Mouse (Mus musculus) bone marrow macrophage, adult 2 months (primary cell): ENCODE results near the gene AI837181. TPM values are rescaled to one million over a fixed set of nuclear protein-coding genes. Genes with fewer than 3 reads are reported as not detected.

Experiments used
- H3K27ac ChIP-seq: 2 replicates; pipeline ENCODE4 v1.5.1; 2012; ENCODE audit warnings: low read depth, low read length; ENCODE audit not compliant: insufficient read depth
- H3K4me1 ChIP-seq: 2 replicates; pipeline ENCODE4 v1.6.1; 2012; ENCODE audit warnings: low read length; ENCODE audit not compliant: control insufficient read depth, insufficient read depth
- H3K4me3 ChIP-seq: 2 replicates; pipeline ENCODE4 v1.5.1; 2012; ENCODE audit warnings: mild to moderate bottlenecking, low read length, moderate library complexity; ENCODE audit not compliant: insufficient read depth
- CTCF ChIP-seq: IDR thresholded peaks from 2 replicates; pipeline ENCODE4 v1.5.1; 2012; ENCODE audit warnings: low read depth, mild to moderate bottlenecking, low read length, moderate library complexity
- POLR2A ChIP-seq: IDR thresholded peaks from 2 replicates; pipeline ENCODE4 v1.6.1; 2012; ENCODE audit warnings: mild to moderate bottlenecking, low read depth, low read length, borderline replicate concordance
- polyA plus RNA-seq: library from polyadenylated mRNA; stranded (reverse); fragments of >200 nt; gene quantifications from 2 replicates; pipeline ENCODE4 v1.2.4, GENCODE M21; 2012; ENCODE audit not compliant: missing spikeins, insufficient read depth, insufficient read length

The AI837181 gene
- polyA plus RNA-seq, 1 experiment, result 47.5 TPM

DNA sequence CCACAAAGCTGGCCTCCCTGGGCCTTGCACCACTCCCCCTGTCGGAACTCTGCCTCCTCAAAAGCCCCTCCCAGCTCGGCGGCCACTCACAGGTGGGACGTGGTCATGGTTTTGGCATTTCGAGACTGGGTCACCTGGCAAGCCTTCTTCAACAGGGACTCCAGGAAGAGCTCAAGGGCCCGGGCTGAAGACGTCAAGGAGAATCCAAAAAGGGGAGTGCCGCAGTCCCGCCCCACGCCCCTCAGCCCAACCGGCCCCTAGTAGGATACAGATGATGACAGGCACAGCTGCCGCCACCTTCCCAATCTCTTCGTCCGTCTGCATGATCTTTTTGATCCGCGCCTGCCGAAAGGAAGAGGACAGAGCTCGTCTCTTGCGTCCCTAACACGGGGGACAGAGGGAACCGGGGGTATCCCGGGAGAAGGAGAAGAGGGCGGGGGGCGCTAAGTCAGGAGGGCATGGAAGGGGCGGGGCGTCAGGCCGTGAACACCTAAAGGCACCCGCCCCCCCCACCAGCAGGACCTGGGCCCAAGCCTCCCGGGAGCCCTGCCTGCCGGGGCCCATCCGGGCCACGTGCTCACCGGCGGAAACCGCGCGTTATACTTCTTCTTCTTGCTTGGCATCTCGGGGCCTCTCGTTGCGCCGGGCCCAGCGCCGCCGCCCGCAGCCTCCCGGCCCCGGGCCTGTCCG is 707 bp upstream of the AI837181 start:
- Histone ChIP-seq H3K4me3 (peak overlapping the region; percentile 92), H3K27ac (peak overlapping the region; percentile 69), H3K4me1 (peaks cover 16% of the 10 kb centered on the region; the same call in 1 of the 2 replicates)
- no peak for TF ChIP-seq POLR2A
- TF ChIP-seq CTCF, result no peak

DNA sequence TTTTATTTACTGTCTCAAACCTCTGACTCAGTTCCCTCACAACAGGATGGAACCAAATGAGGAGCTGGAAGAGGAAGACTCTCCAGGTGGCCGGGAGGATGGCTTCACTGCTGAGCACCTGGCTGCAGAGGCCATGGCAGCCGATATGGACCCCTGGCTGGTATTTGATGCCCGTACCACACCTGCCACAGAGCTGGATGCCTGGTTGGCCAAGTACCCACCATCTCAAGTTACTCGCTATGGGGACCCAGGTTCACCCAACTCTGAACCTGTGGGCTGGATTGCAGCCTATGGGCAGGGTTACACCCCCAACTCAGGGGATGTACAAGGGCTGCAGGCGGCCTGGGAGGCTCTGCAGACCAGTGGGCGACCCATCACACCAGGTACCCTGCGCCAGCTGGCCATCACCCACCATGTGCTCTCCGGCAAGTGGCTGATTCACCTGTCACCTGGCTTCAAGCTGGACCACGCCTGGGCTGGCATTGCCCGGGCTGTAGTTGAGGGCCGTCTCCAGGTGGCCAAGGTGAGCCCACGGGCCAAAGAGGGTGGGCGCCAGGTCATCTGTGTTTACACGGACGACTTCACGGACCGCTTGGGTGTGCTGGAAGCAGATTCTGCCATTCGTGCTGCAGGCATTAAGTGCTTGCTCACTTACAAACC is 1.1 kb downstream of the AI837181 start:
- peak overlapping the region; percentile 79 for H3K27ac ChIP-seq
- TF ChIP-seq CTCF (no peak), POLR2A (no peak)
- peak overlapping the region; percentile 98 for H3K4me3 ChIP-seq
- peaks cover 16% of the 10 kb centered on the region; the same call in 1 of the 2 replicates for H3K4me1 ChIP-seq

DNA sequence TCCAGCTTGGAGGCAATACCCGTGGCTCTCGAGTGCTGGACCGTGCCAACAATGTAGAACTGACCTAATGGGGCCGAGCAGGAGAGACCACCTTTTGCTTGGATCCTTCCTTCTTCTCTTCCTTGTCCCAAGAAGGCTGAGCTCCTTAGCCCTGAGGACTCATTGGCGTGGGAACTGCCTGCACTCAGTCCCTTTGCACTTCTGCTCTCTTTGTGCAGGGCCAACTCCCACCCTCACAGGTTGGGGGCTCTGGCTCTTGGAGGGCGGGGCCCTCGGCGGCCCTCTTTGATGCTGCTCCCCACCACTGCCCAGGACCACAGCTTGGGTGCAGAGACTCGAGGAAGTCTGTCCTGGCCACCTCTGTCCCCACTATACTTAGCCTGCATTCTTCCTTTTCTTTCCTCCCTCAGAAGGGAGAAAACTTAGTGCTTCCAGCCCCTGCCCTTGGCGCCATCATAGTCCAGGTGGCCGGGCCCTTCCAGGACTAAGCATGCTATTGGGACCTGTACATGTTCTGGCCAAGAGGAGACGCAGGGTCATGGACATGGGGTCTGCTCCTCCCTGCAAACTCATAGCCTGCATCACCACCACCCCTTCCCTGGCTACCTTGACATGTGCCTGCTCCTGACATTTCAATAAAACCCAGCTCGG is 1.8 kb downstream of the AI837181 start:
- Histone ChIP-seq H3K27ac (no peak overlapping the region), H3K4me1 (peaks cover 16% of the 10 kb centered on the region; the same call in 1 of the 2 replicates), H3K4me3 (no peak overlapping the region)
- TF ChIP-seq POLR2A (no peak), CTCF (no peak)

DNA sequence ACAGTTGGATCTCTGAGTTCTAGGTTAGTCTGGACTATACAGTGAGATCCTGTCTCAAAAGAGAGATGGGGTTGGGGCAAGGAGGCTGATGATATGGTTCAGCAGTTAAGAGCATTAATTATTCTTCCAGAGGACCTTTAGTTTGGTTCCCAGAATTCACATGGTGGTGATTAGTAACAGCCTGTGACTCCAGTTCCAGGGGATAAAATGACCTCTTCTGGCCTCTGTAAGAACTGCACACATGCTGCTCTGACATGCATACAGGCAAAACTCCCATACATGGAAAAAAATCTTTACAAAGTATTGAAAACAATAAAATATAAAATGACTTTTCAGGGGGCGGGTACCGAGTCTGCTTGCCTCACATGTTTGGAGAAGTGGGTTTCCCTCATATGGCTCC is 3.1 kb downstream of the AI837181 start:
- H3K27ac ChIP-seq, result no peak overlapping the region
- H3K4me1 ChIP-seq, result peaks cover 26% of the 10 kb centered on the region
- H3K4me3 ChIP-seq, result no peak overlapping the region
- no peak for TF ChIP-seq POLR2A
- no peak for TF ChIP-seq CTCF

DNA sequence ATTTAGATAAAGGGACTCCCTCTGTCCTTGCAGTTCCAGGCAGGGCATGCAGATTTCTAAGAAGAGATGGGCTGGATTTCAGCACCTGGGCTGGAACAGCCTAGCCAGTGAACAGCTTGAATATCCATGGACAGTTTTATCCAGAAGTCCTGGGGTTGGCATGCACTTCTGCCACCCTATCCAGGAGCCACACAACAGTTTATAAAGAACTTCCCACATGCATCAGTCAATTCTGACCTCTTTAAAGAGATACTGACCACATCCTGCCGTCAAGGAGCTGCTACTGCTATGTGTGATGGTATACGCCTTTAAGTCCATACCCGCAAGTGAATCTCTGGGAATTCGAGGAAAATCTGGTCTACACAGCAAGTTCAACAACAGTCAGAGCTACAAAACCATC is 4.3 kb downstream of the AI837181 start:
- Histone ChIP-seq H3K4me1 (peaks cover 31% of the 10 kb centered on the region), H3K27ac (no peak overlapping the region), H3K4me3 (no peak overlapping the region)
- TF ChIP-seq CTCF (no peak), POLR2A (no peak)

DNA sequence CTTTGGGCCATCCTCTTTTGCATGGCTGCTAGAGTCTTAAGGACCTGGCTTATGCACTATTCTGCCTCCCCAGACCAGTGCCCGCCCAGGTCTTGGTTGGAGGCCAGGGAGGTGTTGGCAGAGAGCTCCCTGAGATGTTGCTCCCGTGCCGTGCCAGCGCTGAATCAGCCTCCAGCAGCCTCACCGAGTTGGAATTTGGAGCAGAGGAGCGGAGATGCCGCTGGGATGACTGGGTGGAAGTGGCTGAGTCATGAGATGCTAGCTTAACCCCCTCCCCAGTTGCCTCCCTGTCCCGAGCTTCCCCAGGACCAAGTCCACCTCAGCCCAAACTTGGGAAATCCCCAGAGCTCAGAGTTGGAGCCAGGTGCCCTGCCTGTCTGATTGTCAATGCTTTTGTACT is 4.9 kb downstream of the AI837181 start:
- Histone ChIP-seq H3K4me3 (no peak overlapping the region), H3K4me1 (peaks cover 31% of the 10 kb centered on the region), H3K27ac (no peak overlapping the region)
- TF ChIP-seq POLR2A (no peak), CTCF (no peak)

DNA sequence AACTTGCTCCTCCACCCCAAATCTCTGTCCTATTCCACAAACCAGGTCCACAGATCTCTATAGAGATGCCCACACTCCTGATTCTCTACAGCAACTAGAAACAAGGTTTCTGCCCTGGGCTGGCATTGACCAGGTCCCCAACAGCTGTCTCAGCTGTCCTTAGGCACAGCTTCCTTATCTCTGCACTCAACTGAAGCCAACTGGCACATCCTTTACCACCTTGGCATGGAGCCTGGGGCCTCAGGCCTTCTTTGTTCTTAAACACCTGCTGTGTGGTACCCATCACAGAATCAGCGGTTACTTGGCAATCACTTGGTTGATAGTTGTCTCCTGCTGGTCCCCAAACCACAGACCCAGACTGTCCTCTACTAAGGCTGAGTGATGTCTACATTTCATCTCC is 5.5 kb downstream of the AI837181 start:
- TF ChIP-seq POLR2A, result no peak
- TF ChIP-seq CTCF, result no peak
- peaks cover 31% of the 10 kb centered on the region for H3K4me1 ChIP-seq
- no peak overlapping the region for H3K27ac ChIP-seq
- H3K4me3 ChIP-seq, result no peak overlapping the region

DNA sequence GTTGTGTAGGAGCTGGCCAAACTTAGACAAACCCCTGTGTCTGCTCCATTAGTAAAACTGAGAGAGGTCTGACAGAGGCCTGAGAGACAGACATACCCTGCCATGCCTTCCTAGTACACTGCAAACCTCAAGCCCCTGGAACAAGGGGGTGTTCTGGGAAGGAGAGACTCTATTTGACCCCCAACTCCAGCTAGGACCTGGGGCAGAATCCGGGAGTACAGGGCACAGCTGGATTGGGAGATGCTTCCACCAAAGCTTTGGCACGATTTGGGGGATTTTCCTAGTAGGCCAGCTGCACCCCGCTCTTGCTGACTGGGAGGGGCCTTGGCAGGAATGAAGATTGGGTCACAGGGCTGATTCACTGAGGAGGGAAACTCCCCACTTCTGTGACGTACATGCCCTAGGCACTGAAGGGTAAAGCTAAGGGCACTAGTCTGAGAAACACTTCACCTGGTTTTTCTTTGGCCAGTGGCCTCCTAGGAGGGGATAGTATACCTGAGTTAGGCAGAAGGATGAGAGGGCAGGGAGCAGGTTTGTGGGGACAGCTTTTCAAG is 7.0 kb downstream of the AI837181 start:
- peaks cover 25% of the 10 kb centered on the region for H3K4me1 ChIP-seq
- TF ChIP-seq POLR2A (no peak), CTCF (no peak)
- H3K4me3 ChIP-seq, result no peak overlapping the region
- no peak overlapping the region for H3K27ac ChIP-seq

DNA sequence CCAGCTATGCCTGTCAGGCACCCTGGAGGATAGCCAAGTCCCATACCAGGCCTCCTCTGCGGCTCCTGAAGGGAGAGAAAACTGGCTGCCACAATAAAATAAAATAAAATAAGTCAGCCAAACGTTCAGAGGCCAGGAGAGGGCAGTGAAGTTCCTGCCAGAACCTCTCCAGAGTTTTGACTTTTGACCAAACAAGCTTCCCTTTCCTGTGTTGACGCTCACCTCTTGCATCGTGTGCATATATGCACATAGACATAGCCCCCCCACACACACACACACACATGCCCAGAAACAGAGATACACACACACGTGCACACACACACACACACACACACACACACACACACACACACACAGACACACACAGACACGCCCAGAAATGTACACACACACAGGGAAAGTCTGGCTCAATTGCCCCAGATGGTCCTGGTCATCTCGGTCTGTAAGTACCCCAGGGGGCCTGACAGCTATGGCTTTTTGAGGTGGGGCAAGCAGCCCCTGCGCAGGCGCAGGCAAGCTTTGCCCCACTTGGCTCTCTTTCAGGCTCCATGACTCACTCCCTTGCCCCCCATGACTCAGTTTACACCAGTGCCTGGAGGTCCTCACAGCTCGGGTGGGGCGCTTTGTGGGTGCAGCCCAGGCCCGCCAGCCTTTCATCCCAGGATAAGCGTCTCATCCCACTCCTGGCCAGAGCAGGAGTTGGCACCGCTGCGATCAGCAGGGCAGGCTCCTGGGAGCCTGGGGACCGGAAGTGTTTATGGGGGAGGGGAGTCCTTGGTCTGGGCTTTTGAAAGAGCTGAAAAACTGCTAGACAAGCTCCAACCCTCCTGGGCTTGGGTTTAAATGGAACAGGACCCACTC is 8.3 kb downstream of the AI837181 start:
- peaks cover 23% of the 10 kb centered on the region for H3K4me1 ChIP-seq
- H3K27ac ChIP-seq, result peak overlapping the region; percentile 21
- H3K4me3 ChIP-seq, result peak overlapping the region; percentile 59
- peak; percentile 40; the same call in 1 of the 2 replicates for TF ChIP-seq CTCF
- TF ChIP-seq POLR2A, result no peak
